Mouse (Mus musculus) limb, embryonic 14.5 days (tissue): ENCODE measurements at regions not wholly inside any gene's neighbourhood (a gene's known extent, or its start where the extent isn't known, plus 50 kb on each side); places are given as distances from the start of the nearest gene placed in this dataset.
A peak's percentile ranks its signal among the peaks of the same experiment; 100 is the strongest.

Source experiments
- ATAC-seq: fragments of 200-750 bp; cut with Nextera tagmentation; 2 replicates; pipeline ENCODE4 v1.8.0; 2017; ENCODE audit warnings: low read depth, moderate number of reproducible peaks, moderate TSS enrichment; ENCODE audit not compliant: low FRiP score
- DNase-seq: peaks from one replicate; pipeline ENCODE4 v3.0.0-alpha.2; 2015; ENCODE audit warnings: low spot score
- H3K27ac ChIP-seq: fragments of 300-500 bp; sonication (generic); replicated peaks from 2 replicates; pipeline ENCODE4 v1.5.1; 2014; ENCODE audit warnings: low read depth, mild to moderate bottlenecking, low read length, moderate library complexity, mixed read lengths
- H3K27me3 ChIP-seq: fragments of 300-500 bp; sonication (generic); 2 replicates; pipeline ENCODE4 v1.6.1; 2014; ENCODE audit warnings: low read length, mixed read lengths; ENCODE audit not compliant: control insufficient read depth, insufficient read depth
- H3K36me3 ChIP-seq: fragments of 300-500 bp; sonication (generic); 2 replicates; pipeline ENCODE4 v1.6.1; 2014; ENCODE audit warnings: mild to moderate bottlenecking, low read length, moderate library complexity, mixed read lengths; ENCODE audit not compliant: control insufficient read depth, insufficient read depth
- H3K4me1 ChIP-seq: fragments of 300-500 bp; sonication (generic); 2 replicates; pipeline ENCODE4 v1.6.1; 2014; ENCODE audit warnings: antibody characterized with exemption, low read length, mixed read lengths; ENCODE audit not compliant: control insufficient read depth, insufficient read depth
- H3K4me2 ChIP-seq: fragments of 300-500 bp; sonication (generic); replicated peaks from 2 replicates; pipeline ENCODE4 v1.6.1; 2014; ENCODE audit warnings: low read depth, mild to moderate bottlenecking, low read length, moderate library complexity; ENCODE audit not compliant: severe bottlenecking
- H3K4me3 ChIP-seq: fragments of 300-500 bp; sonication (generic); replicated peaks from 2 replicates; pipeline ENCODE4 v1.5.1; 2014; ENCODE audit warnings: low read length
- H3K9ac ChIP-seq: fragments of 300-500 bp; sonication (generic); 2 replicates; pipeline ENCODE4 v1.6.1; 2014; ENCODE audit warnings: mild to moderate bottlenecking, low read depth, low read length, moderate library complexity; ENCODE audit not compliant: severe bottlenecking
- H3K9me3 ChIP-seq: fragments of 300-500 bp; sonication (generic); 2 replicates; pipeline ENCODE4 v1.6.1; 2016; ENCODE audit warnings: low read length; ENCODE audit not compliant: control insufficient read depth
- POLR2A ChIP-seq: fragments of 200-500 bp; IDR thresholded peaks from 2 replicates; pipeline ENCODE4 v1.8.0; 2012; ENCODE audit warnings: inconsistent platforms, mild to moderate bottlenecking, moderate library complexity, borderline replicate concordance; ENCODE audit not compliant: insufficient read depth, insufficient read length; ENCODE audit errors: extremely low read depth
- WGBS: fragments of 180-500 bp; shearing (Covaris S2); extraction: QIAGEN DNeasy Blood & Tissue Kit; methylation state at CpG from one replicate; pipeline ENCODE4 v1.1.7; 2014; 5-methylcytosine and 5-hydroxymethylcytosine counted together

DNA sequence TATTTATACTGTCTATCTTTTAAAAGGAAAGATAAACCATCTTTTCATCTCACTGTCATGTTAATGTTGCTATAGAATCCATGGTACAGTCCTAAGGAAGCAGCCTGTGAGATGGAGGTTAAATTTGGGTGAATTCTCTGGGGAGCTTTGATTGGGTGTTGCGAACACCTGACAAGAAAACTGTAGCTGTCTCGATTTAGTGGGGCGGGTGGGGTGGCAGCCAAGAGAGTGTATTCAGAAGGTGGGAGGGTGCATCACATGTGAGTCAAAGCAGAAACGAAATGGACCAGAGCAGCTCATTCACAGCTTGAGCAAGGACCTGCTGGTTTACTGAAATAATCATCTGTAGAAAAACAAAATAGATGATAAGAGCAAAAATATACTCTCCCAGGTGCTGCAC is 57.4 kb upstream of the Bank1 start:
- whole genome bisulfite sequencing, result 80% methylated on average over 4 of the region's 4 CpGs
- H3K4me2 ChIP-seq, result no peak overlapping the region
- H3K36me3 ChIP-seq, result no peaks in the 10 kb centered on the region
- H3K4me3 ChIP-seq, result no peak overlapping the region
- no peak for TF ChIP-seq POLR2A
- DNase-seq (no peak), ATAC-seq (no peak)
- no peaks in the 10 kb centered on the region for H3K4me1 ChIP-seq
- no peak overlapping the region for H3K27ac ChIP-seq
- H3K9ac ChIP-seq, result no peak overlapping the region
- H3K9me3 ChIP-seq, result no peaks in the 10 kb centered on the region
- H3K27me3 ChIP-seq, result no peaks in the 10 kb centered on the region

- TF ChIP-seq POLR2A, result no peak
- Histone ChIP-seq H3K4me3 (no peak overlapping the region), H3K9ac (no peak overlapping the region), H3K27me3 (no peaks in the 10 kb centered on the region), H3K36me3 (no peaks in the 10 kb centered on the region), H3K4me1 (no peaks in the 10 kb centered on the region), H3K27ac (no peak overlapping the region), H3K4me2 (no peak overlapping the region), H3K9me3 (no peaks in the 10 kb centered on the region)
- DNase-seq, result peak; percentile 19
- WGBS, result 39% methylated on average over 7 of the region's 7 CpGs
- no peak for ATAC-seq
Observed at GRCm38 (mm10) chr3:136380644-136381043, 54.8 kb upstream of the Bank1 start.

DNA sequence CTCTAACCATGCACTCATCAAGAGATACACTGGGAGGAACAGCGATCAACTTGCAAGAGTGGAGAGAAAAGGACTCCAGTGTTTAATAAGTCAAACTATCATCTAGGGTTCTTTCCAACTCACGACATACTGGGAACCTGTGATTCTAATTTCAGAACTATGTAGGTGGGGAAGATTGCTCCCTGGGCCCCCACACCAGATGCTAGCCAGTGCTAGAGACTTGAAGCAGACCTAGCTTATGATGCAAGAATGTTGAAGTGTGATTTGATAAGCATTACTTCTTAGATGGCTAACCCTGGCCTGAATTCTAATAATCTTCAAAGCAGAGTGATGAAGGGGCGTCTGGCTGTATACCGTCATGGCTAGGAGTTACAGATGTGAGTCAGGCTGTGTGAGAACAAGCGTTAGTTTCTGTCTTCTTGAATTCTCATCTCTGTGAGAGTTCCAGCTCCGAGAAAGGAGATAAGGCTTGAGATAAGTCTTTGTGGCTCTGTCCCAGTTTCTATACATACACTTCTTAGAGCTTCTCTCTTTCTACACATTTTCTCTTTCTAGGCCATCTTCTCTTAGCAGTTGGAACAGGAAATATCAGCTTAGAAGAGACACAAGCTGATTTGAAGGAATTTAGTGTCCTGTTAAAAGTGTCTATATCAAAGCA is 54.0 kb upstream of the Bank1 start:
- DNase-seq (no peak), ATAC-seq (no peak)
- no peaks in the 10 kb centered on the region for H3K9me3 ChIP-seq
- H3K4me2 ChIP-seq, result no peak overlapping the region
- H3K27me3 ChIP-seq, result no peaks in the 10 kb centered on the region
- no peak overlapping the region for H3K27ac ChIP-seq
- no peak overlapping the region for H3K9ac ChIP-seq
- no peak for TF ChIP-seq POLR2A
- no peak overlapping the region for H3K4me3 ChIP-seq
- no peaks in the 10 kb centered on the region for H3K4me1 ChIP-seq
- WGBS, result 58% methylated on average over 6 of the region's 6 CpGs
- H3K36me3 ChIP-seq, result no peaks in the 10 kb centered on the region

GRCm38 (mm10) chr3:136376893-136377292 is 51.0 kb upstream of the Bank1 start:
- H3K4me3 ChIP-seq, result no peak overlapping the region
- WGBS, result 78% methylated on average over 4 of the region's 4 CpGs
- no peak for TF ChIP-seq POLR2A
- no peak overlapping the region for H3K4me2 ChIP-seq
- H3K36me3 ChIP-seq, result no peaks in the 10 kb centered on the region
- no peak overlapping the region for H3K9ac ChIP-seq
- no peaks in the 10 kb centered on the region for H3K9me3 ChIP-seq
- H3K27ac ChIP-seq, result no peak overlapping the region
- H3K27me3 ChIP-seq, result no peaks in the 10 kb centered on the region
- ATAC-seq, result no peak
- no peak for DNase-seq
- H3K4me1 ChIP-seq, result no peaks in the 10 kb centered on the region
